8 mouse cellular contexts compared by ENCODE assay signal in the genomic region with DNA sequence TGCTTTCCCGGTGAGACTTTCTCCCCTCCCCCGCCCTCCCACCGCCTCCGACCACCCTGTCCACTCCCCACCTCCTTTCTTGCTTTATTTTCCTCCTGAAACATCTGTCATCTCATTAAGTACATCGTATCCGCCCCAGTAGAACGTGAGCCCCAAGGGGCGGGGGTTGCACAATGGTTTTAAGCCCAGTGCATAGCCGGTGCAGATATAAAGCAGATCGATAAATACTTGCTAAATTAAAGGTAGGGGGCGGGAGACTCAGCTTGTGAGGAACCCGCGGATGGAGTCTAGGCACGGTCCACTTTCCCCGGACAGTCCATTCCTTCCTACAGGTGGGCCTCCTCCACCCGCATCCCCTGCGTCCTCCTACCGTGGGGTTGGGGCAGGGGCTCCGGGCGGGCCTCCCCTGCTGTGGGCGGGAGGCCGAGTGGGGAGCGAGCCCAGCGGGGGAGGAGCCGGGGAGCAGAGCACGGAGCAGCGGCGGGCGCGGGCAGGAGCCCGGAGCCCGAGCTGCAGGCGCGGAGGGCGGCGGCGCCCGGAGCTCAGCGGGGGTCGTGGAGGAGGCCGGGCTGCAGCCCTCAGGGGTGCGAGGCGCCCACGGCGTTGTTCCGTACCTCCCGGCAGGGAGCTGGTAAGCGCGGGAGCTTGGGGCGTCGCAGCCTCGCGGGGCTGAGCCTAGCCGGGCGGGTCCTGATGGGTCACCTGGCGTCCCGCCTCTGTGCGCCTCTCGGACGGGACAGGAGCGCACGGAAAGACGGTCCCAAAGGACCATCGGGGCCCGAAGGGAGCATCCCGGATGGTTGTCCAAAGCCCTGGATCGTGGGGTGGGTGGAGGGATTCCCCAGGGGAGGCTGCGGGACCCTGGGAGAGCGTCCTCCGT. TPM values are rescaled to one million over a fixed set of nuclear protein-coding genes. Genes with fewer than 3 reads are reported as not detected.
DNase-seq lines count a peak whose midpoint lies in the region; ATAC-seq and TF ChIP-seq lines count a peak whose summit lies in the region.
"Had no signal": no experiment of that assay in that cellular context is flagged by ENCODE, and none has a peak within 500 bp of the region (broad histone marks: within the 10 kb centered on the region; RNA-seq: fewer than 3 reads in every experiment).

No protein-coding gene starts in this region.

- H3K27ac ChIP-seq in embryonic facial prominence, embryonic 10.5 days (replicated peaks): no peak overlapping the region; the same call in 1 of the 2 replicates
- no peak overlapping the region for H3K27ac ChIP-seq in liver, embryonic 14.5 days

- no peak for TF ChIP-seq CTCF in liver, embryonic 14.5 days (IDR thresholded peaks at IDR 0.05; ENCODE audit: low read depth)

- H3K36me3 ChIP-seq in embryonic facial prominence, embryonic 10.5 days (replicated peaks): no peaks in the 10 kb centered on the region
- no peaks in the 10 kb centered on the region for H3K36me3 ChIP-seq in liver, embryonic 14.5 days (replicated peaks; ENCODE audit: control insufficient read depth, insufficient read depth, low read depth)

- ATAC-seq in granulocyte monocyte progenitor cell, adult 5-6 weeks (replicated peaks; ENCODE audit: poor library complexity, severe bottlenecking): 0 out of 2 replicates have a peak, but pooled peaks have one; percentile 30
- no peak for ATAC-seq in liver, embryonic 14.5 days (ENCODE audit: insufficient read depth)

- no peaks in the 10 kb centered on the region for H3K9me3 ChIP-seq in embryonic facial prominence, embryonic 10.5 days
- no peaks in the 10 kb centered on the region for H3K9me3 ChIP-seq in liver, embryonic 14.5 days (ENCODE audit: control insufficient read depth, low read length)

- no peak for TF ChIP-seq EP300 in liver, embryonic 14.5 days (IDR thresholded peaks at IDR 0.05; ENCODE audit: low read depth)

- H3K9ac ChIP-seq in liver, embryonic 14.5 days (replicated peaks): no peak overlapping the region

- H3K4me1 ChIP-seq in embryonic facial prominence, embryonic 10.5 days: peaks cover 34% of the 10 kb centered on the region
- H3K4me1 ChIP-seq in liver, embryonic 14.5 days (replicated peaks; ENCODE audit: control insufficient read depth in 2 of 2, insufficient read depth in 2 of 2, low read length in 1 of 2): no peaks in the 10 kb centered on the region

- peak overlapping the region; percentile 67 for H3K4me3 ChIP-seq in embryonic facial prominence, embryonic 10.5 days
- peak overlapping the region; percentile 4 to 30; a peak in 2 of 4 replicates for H3K4me3 ChIP-seq in liver, embryonic 14.5 days (ENCODE audit: insufficient read depth in 1 of 2, low read depth in 2 of 2, low read length in 2 of 2)

- H3K27me3 ChIP-seq in embryonic facial prominence, embryonic 10.5 days (replicated peaks; ENCODE audit: low read depth, poor library complexity, severe bottlenecking): peaks cover 94% of the 10 kb centered on the region
- peaks cover 22% of the 10 kb centered on the region for H3K27me3 ChIP-seq in liver, embryonic 14.5 days (ENCODE audit: control insufficient read depth, insufficient read depth, low read length)

- WGBS in embryonic facial prominence, embryonic 10.5 days: 1% methylated on average over 70 of the region's 70 CpGs
- WGBS in liver, embryonic 14.5 days (ENCODE audit: insufficient replicate concordance): 2% methylated on average over 69 of the region's 70 CpGs

- peak overlapping the region; percentile 62 for H3K4me2 ChIP-seq in liver, embryonic 14.5 days (ENCODE audit: low read depth)

- peak; percentile 26 for DNase-seq in kidney, postnatal 10 days
- DNase-seq in kidney, adult 8-10 months: no peak
- DNase-seq in embryonic facial prominence, embryonic 10.5 days (ENCODE audit: low spot score): peak; percentile 51
- no peak for DNase-seq in liver, embryonic 14.5 days (ENCODE audit: low read depth in 3 of 3, low spot score in 3 of 3)
- DNase-seq in yolk sac, embryonic 10.5 days (ENCODE audit: low spot score): peak; percentile 26
- DNase-seq in right cerebral cortex, postnatal 25 days: no peak

RNA-seq across cellular contexts. Expression of a gene that starts 1.0 kb away (rescaled TPM):
- polyA plus RNA-seq in embryonic facial prominence, embryonic 10.5 days (2016; fragmentation: Nextera tagmentation; extraction: Ambion mirVana): 0.16 TPM in 2 replicates
- not detected in 2 replicates for total RNA-seq in granulocyte monocyte progenitor cell, adult 5-6 weeks (2014; fragmentation: Nextera tagmentation)
- not detected in 2 replicates for total RNA-seq in granulocyte monocyte progenitor cell, adult 5-6 weeks (2017)
- not detected in 2 replicates for polyA plus RNA-seq in liver, embryonic 14.5 days (2012; rRNA removed)
- not detected in 2 replicates for polyA plus RNA-seq in liver, embryonic 14.5 days (2014; fragmentation: Nextera tagmentation; extraction: Ambion mirVana)
- total RNA-seq: neutrophil, adult 5-6 weeks had no signal

RNA-seq across cellular contexts. Expression of a gene that starts 37.7 kb away (rescaled TPM):
- 0.14 TPM in 1 of 2 replicates, not detected in the other for polyA plus RNA-seq in embryonic facial prominence, embryonic 10.5 days (2016; fragmentation: Nextera tagmentation; extraction: Ambion mirVana)
- total RNA-seq in granulocyte monocyte progenitor cell, adult 5-6 weeks (2014; fragmentation: Nextera tagmentation): not detected in 2 replicates
- not detected in 2 replicates for total RNA-seq in granulocyte monocyte progenitor cell, adult 5-6 weeks (2017)
- polyA plus RNA-seq in liver, embryonic 14.5 days (2012; rRNA removed): 0.03 and 0.08 TPM in 2 replicates
- 0.08 and 0.23 TPM in 2 replicates for polyA plus RNA-seq in liver, embryonic 14.5 days (2014; fragmentation: Nextera tagmentation; extraction: Ambion mirVana)
- total RNA-seq: neutrophil, adult 5-6 weeks had no signal

RNA-seq across cellular contexts. Expression of a gene that starts 45.2 kb away (rescaled TPM):
- polyA plus RNA-seq in embryonic facial prominence, embryonic 10.5 days (2016; fragmentation: Nextera tagmentation; extraction: Ambion mirVana): 150 and 158 TPM in 2 replicates
- total RNA-seq in granulocyte monocyte progenitor cell, adult 5-6 weeks (2014; fragmentation: Nextera tagmentation): 6.2 and 10.2 TPM in 2 replicates
- total RNA-seq in granulocyte monocyte progenitor cell, adult 5-6 weeks (2017): 4.0 and 4.1 TPM in 2 replicates
- polyA plus RNA-seq in liver, embryonic 14.5 days (2012; rRNA removed): 1.6 and 1.8 TPM in 2 replicates
- polyA plus RNA-seq in liver, embryonic 14.5 days (2014; fragmentation: Nextera tagmentation; extraction: Ambion mirVana): 6.8 and 8.2 TPM in 2 replicates

Comparison
In these comparisons a context has a peak if more than half of its experiments do, and no peak if none do; other contexts are left out.
1. DNase-seq: peak in kidney, postnatal 10 days (single experiment), embryonic facial prominence, embryonic 10.5 days (single experiment) and yolk sac, embryonic 10.5 days (single experiment); none in kidney, adult 8-10 months (0 of 2), liver, embryonic 14.5 days (0 of 3) and right cerebral cortex, postnatal 25 days (single experiment).
2. RNA of a gene that starts 45.2 kb away (polyA plus RNA-seq): 150 to 158 TPM in embryonic facial prominence, embryonic 10.5 days; 1.6 to 8.2 TPM in liver, embryonic 14.5 days; every median in the first group is over 10 times any median in the second.